Mouse (Mus musculus) cortical plate, adult 2 months (tissue): ENCODE results near the gene Synj2.

ENCODE experiments used
- CTCF ChIP-seq: fragments of 200-500 bp; IDR thresholded peaks from 2 replicates; pipeline ENCODE4 v1.5.1; 2011; ENCODE audit warnings: mild to moderate bottlenecking, control low read depth, low read length; ENCODE audit not compliant: insufficient read depth; ENCODE audit errors: extremely low read depth
- POLR2A ChIP-seq: fragments of 200-500 bp; IDR thresholded peaks from 2 replicates; pipeline ENCODE4 v1.6.1; 2011; ENCODE audit warnings: mild to moderate bottlenecking, low read length, control low read depth; ENCODE audit not compliant: insufficient read depth; ENCODE audit errors: extremely low read depth

DNA sequence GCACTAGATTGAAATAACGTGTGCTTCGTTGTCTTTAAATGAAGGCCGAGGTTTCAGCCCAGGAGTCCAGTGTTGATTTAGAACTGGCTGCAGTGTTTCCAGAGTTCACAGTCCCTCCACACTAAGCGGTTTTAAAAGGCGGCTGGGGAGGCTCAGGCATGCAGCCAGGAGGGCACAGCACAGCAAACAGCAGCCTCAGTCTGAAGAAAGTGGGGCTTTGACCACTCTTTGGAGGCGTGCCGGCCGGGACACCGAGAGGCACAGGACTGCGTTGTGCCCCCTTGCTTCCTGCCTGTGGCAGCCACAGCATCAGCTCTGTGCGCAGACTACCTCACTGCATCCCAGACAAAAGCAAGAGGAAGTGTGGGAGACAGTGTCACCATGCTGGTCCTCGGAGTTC, 29.5 kb upstream of the Synj2 start:
- TF ChIP-seq CTCF (no peak), POLR2A (no peak)
